Comparison of ENCODE assay signal across 21 mouse cellular contexts in genomic region chr2:171747162-171747561, GRCm38 (mm10).
DNase-seq lines count a peak whose midpoint lies in the region; ATAC-seq and TF ChIP-seq lines count a peak whose summit lies in the region.
"Had no signal": no experiment of that assay in that cellular context is flagged by ENCODE, and none has a peak within 500 bp of the region (broad histone marks: within the 10 kb centered on the region; RNA-seq: fewer than 3 reads in every experiment).

No protein-coding gene starts in this region.

- H3K4me1 ChIP-seq in ES-E14 (ENCODE audit: control insufficient read depth in 2 of 2, insufficient read depth in 2 of 2, low read length in 2 of 2, poor library complexity in 1 of 2): peaks cover 2% of the 10 kb centered on the region in 2 experiments; a peak in 1 of 4 replicates
- no peaks in the 10 kb centered on the region for H3K4me1 ChIP-seq in hindbrain, embryonic 14.5 days (replicated peaks; ENCODE audit: control insufficient read depth, insufficient read depth, low read length)
- H3K4me1 ChIP-seq: kidney, embryonic 15.5 days; midbrain, embryonic 12.5 days had no signal

- H3K27ac ChIP-seq in ES-E14 (ENCODE audit: insufficient read depth, low read depth, low read length, poor library complexity, severe bottlenecking): no peak overlapping the region
- no peak overlapping the region for H3K27ac ChIP-seq in hindbrain, embryonic 14.5 days
- H3K27ac ChIP-seq: forebrain, embryonic 10.5 days; kidney, embryonic 15.5 days; liver, embryonic 14.5 days; macrophage; midbrain, embryonic 12.5 days had no signal

- H3K27me3 ChIP-seq in C2C12 (ENCODE audit: control insufficient read depth, insufficient read depth, insufficient read length): no peaks in the 10 kb centered on the region
- no peaks in the 10 kb centered on the region for H3K27me3 ChIP-seq in hindbrain, embryonic 14.5 days (ENCODE audit: control insufficient read depth, insufficient read depth, low read length)
- H3K27me3 ChIP-seq: heart, embryonic 12.5 days; kidney, embryonic 15.5 days; midbrain, embryonic 12.5 days had no signal

- no peaks in the 10 kb centered on the region for H3K9me3 ChIP-seq in ES-E14 (ENCODE audit: control insufficient read depth, insufficient read depth, low read depth, low read length)
- H3K9me3 ChIP-seq in hindbrain, embryonic 14.5 days (ENCODE audit: control insufficient read depth, low read length): 0 out of 2 replicates have a peak, but pooled peaks cover 4% of the 10 kb centered on the region
- H3K9me3 ChIP-seq: forebrain, embryonic 10.5 days had no signal

- H3ac ChIP-seq in C2C12 (ENCODE audit: control insufficient read depth, insufficient read length, low read depth): no peak overlapping the region

- TF ChIP-seq CTCF in C2C12 (IDR thresholded peaks at IDR 0.05; ENCODE audit: control insufficient read depth, insufficient read depth, insufficient read length): no peak

- H3K36me3 ChIP-seq in C2C12 (ENCODE audit: control insufficient read depth, insufficient read depth) (no peaks in the 10 kb centered on the region), ES-E14 (ENCODE audit: control insufficient read depth, insufficient read depth, low read length, poor library complexity, severe bottlenecking) (no peaks in the 10 kb centered on the region)
- no peaks in the 10 kb centered on the region for H3K36me3 ChIP-seq in hindbrain, embryonic 14.5 days (replicated peaks; ENCODE audit: control insufficient read depth, insufficient read depth)
- H3K36me3 ChIP-seq: forebrain, embryonic 10.5 days; G1E; heart, embryonic 12.5 days; kidney, embryonic 15.5 days; midbrain, embryonic 12.5 days had no signal

- peak; percentile 11 to 13 for DNase-seq in heart, postnatal 14 days
- no peak for DNase-seq in heart, adult 18-20 months
- DNase-seq in ES-E14 (ENCODE audit: low read depth, low spot score): peak; percentile 26
- peak; percentile 44 for DNase-seq in gastrocnemius, postnatal 14 days
- no peak for DNase-seq in hindbrain, embryonic 14.5 days (ENCODE audit: low spot score)
- no peak for DNase-seq in left cerebral cortex, postnatal 10 days (ENCODE audit: extremely low spot score in 1 of 2, low spot score in 2 of 2)
- DNase-seq: B cell, adult 2 months; cerebellum, postnatal 10 days; forebrain, postnatal 0 days; retina, postnatal 1 day; thymus, adult 2 months had no signal

- in situ Hi-C loops in ES-E14 (cut with MboI; ENCODE audit: low sequenced_read_pairs in 2 of 2, unreplicated experiment in 2 of 2): no loop called here

- no peak for ATAC-seq in hindbrain, embryonic 14.5 days (ENCODE audit: low FRiP score)
- ATAC-seq: forebrain, postnatal 0 days; hindbrain, embryonic 16.5 days; intestine, embryonic 16.5 days had no signal

- no peak overlapping the region for H3K9ac ChIP-seq in ES-E14 (ENCODE audit: insufficient read depth, low read depth, low read length, poor library complexity, severe bottlenecking)
- H3K9ac ChIP-seq in hindbrain, embryonic 14.5 days: no peak overlapping the region
- H3K9ac ChIP-seq: forebrain, postnatal 0 days; heart, embryonic 12.5 days; kidney, embryonic 15.5 days; liver, embryonic 14.5 days; midbrain, embryonic 12.5 days had no signal

- no peak overlapping the region for H3K4me2 ChIP-seq in hindbrain, embryonic 14.5 days (replicated peaks)
- H3K4me2 ChIP-seq: heart, embryonic 12.5 days; kidney, embryonic 15.5 days; midbrain, embryonic 12.5 days had no signal

- intact Hi-C loops in heart, postnatal 14 days (cut with DNase I): no loop called here
- intact Hi-C loops in gastrocnemius, postnatal 14 days (cut with DNase I; ENCODE audit: low total_unique reads): no loop called here
- intact Hi-C loops in left cerebral cortex, postnatal 10 days (cut with DNase I): no loop called here

- 17% methylated on average over 1 of the region's 1 CpGs for WGBS in hindbrain, embryonic 14.5 days

- H3K79me2 ChIP-seq in C2C12 (ENCODE audit: control insufficient read depth, insufficient read depth): no peaks in the 10 kb centered on the region

- H3K79me3 ChIP-seq in C2C12 (ENCODE audit: low read depth): no peaks in the 10 kb centered on the region

- H3K4me3 ChIP-seq in C2C12 (ENCODE audit: insufficient read depth, poor library complexity, severe bottlenecking) (no peak overlapping the region), ES-E14 (ENCODE audit: insufficient read depth in 1 of 2, low read depth in 1 of 2, low read length in 2 of 2, poor library complexity in 1 of 2, severe bottlenecking in 1 of 2) (no peak overlapping the region)
- no peak overlapping the region for H3K4me3 ChIP-seq in hindbrain, embryonic 14.5 days (replicated peaks; ENCODE audit: low read length)
- H3K4me3 ChIP-seq: forebrain, embryonic 10.5 days; heart, embryonic 12.5 days; kidney, embryonic 15.5 days; midbrain, embryonic 12.5 days had no signal

TF ChIP-seq in C2C12, 6 proteins besides CTCF, POLR2A, EP300 and RAD21:
- TF ChIP-seq MYOG (IDR thresholded peaks at IDR 0.05; ENCODE audit: control insufficient read depth, extremely low read depth, insufficient read length) (no peak), MYOD1 (IDR thresholded peaks at IDR 0.05; ENCODE audit: control insufficient read depth, insufficient read length, low read depth) (peak; percentile 72)

TF ChIP-seq in ES-E14, 5 proteins besides CTCF, POLR2A, EP300 and RAD21:
- no peak for TF ChIP-seq CHD2 (IDR thresholded peaks at IDR 0.05; ENCODE audit: low read depth, low read length)
- TF ChIP-seq MAFK (IDR thresholded peaks at IDR 0.05; ENCODE audit: insufficient read depth, low read depth, low read length): no peak
- TF ChIP-seq HCFC1 (IDR thresholded peaks at IDR 0.05; ENCODE audit: borderline replicate concordance, insufficient read depth, low read length): no peak
- TF ChIP-seq ZNF384 (IDR thresholded peaks at IDR 0.05; ENCODE audit: low read depth, low read length): no peak
- no peak for TF ChIP-seq ZC3H11A (IDR thresholded peaks at IDR 0.05; ENCODE audit: borderline replicate concordance, low read depth, low read length)
TF ChIP-seq in ES-E14: peak in this region for 0.

Comparison
In these comparisons a context has a peak if more than half of its experiments do, and no peak if none do; other contexts are left out.
1. DNase-seq: peak in heart, postnatal 14 days (2 of 2), ES-E14 (single experiment) and gastrocnemius, postnatal 14 days (single experiment); none in heart, adult 18-20 months (0 of 2), hindbrain, embryonic 14.5 days (single experiment) and left cerebral cortex, postnatal 10 days (0 of 2).